Mouse (Mus musculus) thymus, postnatal 25 days (tissue): ENCODE measurements at regions not wholly inside any gene's neighbourhood (a gene's known extent, or its start where the extent isn't known, plus 50 kb on each side); places are given as distances from the start of the nearest gene placed in this dataset.

Experiments used
- DNase-seq: peaks from one replicate; pipeline ENCODE4 v3.0.0; 2022

- DNase-seq = no peak
Measured at GRCm38 (mm10) chr8:6813816-6814215, 1708.7 kb upstream of the Slc10a2 start.

- DNase-seq = no peak
Measured at GRCm38 (mm10) chr8:6807116-6807515, 1702.0 kb upstream of the Slc10a2 start.

- no peak for DNase-seq
Measured at GRCm38 (mm10) chr8:6803199-6803598, 1698.0 kb upstream of the Slc10a2 start.

- DNase-seq = no peak
Measured at GRCm38 (mm10) chr8:6801076-6801475, 1695.9 kb upstream of the Slc10a2 start.

GRCm38 (mm10) chr8:6789096-6789495, 1683.9 kb upstream of the Slc10a2 start:
- no peak for DNase-seq

GRCm38 (mm10) chr8:6780983-6781382, 1675.8 kb upstream of the Slc10a2 start:
- DNase-seq = no peak

- no peak for DNase-seq
Measured at GRCm38 (mm10) chr8:6775103-6775502, 1670.0 kb upstream of the Slc10a2 start.

GRCm38 (mm10) chr8:6729571-6729970, 1624.4 kb upstream of the Slc10a2 start:
- no peak for DNase-seq

GRCm38 (mm10) chr8:6708886-6709449, 1603.8 kb upstream of the Slc10a2 start:
- no peak for DNase-seq

- no peak for DNase-seq
Measured at GRCm38 (mm10) chr8:6688595-6688994, 1583.4 kb upstream of the Slc10a2 start.

GRCm38 (mm10) chr8:6658860-6659259, 1553.7 kb upstream of the Slc10a2 start:
- no peak for DNase-seq

- DNase-seq = no peak
Measured at GRCm38 (mm10) chr8:6657451-6657990, 1552.4 kb upstream of the Slc10a2 start.

GRCm38 (mm10) chr8:6652180-6652579, 1547.0 kb upstream of the Slc10a2 start:
- no peak for DNase-seq

GRCm38 (mm10) chr8:6648083-6648482, 1542.9 kb upstream of the Slc10a2 start:
- no peak for DNase-seq

GRCm38 (mm10) chr8:6645287-6645957, 1540.3 kb upstream of the Slc10a2 start:
- no peak for DNase-seq

GRCm38 (mm10) chr8:6644396-6644795, 1539.2 kb upstream of the Slc10a2 start:
- no peak for DNase-seq

- DNase-seq = no peak
Measured at GRCm38 (mm10) chr8:6627009-6627557, 1521.9 kb upstream of the Slc10a2 start.

GRCm38 (mm10) chr8:6608891-6609290, 1503.7 kb upstream of the Slc10a2 start:
- no peak for DNase-seq

- no peak for DNase-seq
Measured at GRCm38 (mm10) chr8:6606854-6607535, 1501.8 kb upstream of the Slc10a2 start.

- DNase-seq = no peak
Measured at GRCm38 (mm10) chr8:6604232-6604804, 1499.2 kb upstream of the Slc10a2 start.

GRCm38 (mm10) chr8:6590146-6590545, 1485.0 kb upstream of the Slc10a2 start:
- no peak for DNase-seq

- DNase-seq = no peak
Measured at GRCm38 (mm10) chr8:6583337-6584096, 1478.4 kb upstream of the Slc10a2 start.

- no peak for DNase-seq
Measured at GRCm38 (mm10) chr8:6582732-6583131, 1477.6 kb upstream of the Slc10a2 start.
